Mouse (Mus musculus) left cerebral cortex, adult 2 months (tissue): ENCODE measurements around the gene Slc16a10. TPM values are rescaled to one million over a fixed set of nuclear protein-coding genes. Genes with fewer than 3 reads are reported as not detected.

Experiments used
- DNase-seq, 2 experiments: peaks; one replicate each; pipeline ENCODE4 v3.0.0; 2021 to 2022; ENCODE audit warnings: low spot score in 2 of 2, mixed read lengths in 1 of 2; ENCODE audit errors: extremely low spot score in 1 of 2
- H3K27ac ChIP-seq: fragments of 200-600 bp; 2 replicates; pipeline ENCODE4 v1.8.1; 2022
- H3K4me3 ChIP-seq: fragments of 200-600 bp; 2 replicates; pipeline ENCODE4 v1.8.1; 2022
- CTCF ChIP-seq: fragments of 200-600 bp; IDR thresholded peaks from 2 replicates; pipeline ENCODE4 v1.8.1; 2022; ENCODE audit warnings: antibody characterized with exemption, mild to moderate bottlenecking, moderate library complexity
- intact Hi-C: fragments of 180-260 bp; cut with DNase I; formaldehyde crosslinking; loops from one replicate; pipeline ENCODE4 v1.15.1; 2025
- total RNA-seq, 2 experiments: library from RNA; stranded (reverse); gene quantifications; 2 replicates each; pipeline ENCODE4 v1.2.3; 2021

Slc16a10 gene
- total RNA-seq, 2 experiments from 2014 or later, result 2.4 to 4.1 TPM

DNA sequence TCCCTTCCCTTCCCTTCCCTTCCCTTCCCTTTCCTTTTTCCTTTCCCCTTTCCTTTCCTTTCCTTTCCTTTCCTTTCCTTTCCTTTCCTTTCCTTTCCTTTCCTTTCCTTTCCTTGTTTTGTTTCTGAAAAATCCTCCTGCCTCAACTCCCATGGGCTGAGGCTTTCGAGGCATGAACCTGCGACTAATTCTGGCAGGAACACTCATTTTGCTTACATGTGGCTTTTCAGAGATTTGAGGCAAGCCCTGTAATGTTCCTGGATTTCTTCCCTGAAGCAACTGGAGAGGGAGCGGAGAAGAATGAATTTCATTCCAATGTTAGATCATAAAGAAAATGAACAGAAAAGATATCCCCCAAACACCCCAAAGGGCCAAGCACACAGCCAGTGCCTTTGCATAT, 39.9 kb downstream of the Slc16a10 start:
- TF ChIP-seq CTCF, result no peak
- no peak overlapping the region for H3K4me3 ChIP-seq
- intact Hi-C loops, result no loop called here
- DNase-seq, result no peak
- no peak overlapping the region for H3K27ac ChIP-seq

DNA sequence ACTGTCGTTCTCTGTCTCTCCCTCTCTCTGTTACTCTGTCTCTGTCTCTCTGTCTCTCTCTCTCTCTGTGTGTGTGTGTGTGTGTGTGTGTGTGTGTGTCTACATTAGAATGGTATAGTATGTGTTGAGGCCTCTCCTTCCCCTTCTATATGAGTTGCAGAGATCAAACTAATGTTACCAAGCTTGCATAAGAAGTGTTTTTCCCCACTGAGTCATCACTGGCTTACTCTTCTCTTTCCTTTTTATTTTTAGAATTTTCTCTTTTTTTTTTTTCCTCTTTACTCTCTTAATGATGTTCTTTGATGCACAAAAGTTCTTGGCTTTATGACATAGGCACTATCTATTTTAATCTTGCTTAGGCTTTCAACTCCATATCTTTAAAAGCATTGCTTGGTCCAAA, 43.6 kb downstream of the Slc16a10 start:
- Histone ChIP-seq H3K4me3 (no peak overlapping the region), H3K27ac (peak overlapping the region; percentile 47; the same call in 1 of the 2 replicates)
- intact Hi-C loops, result no loop called here
- no peak for TF ChIP-seq CTCF
- DNase-seq, result no peak

DNA sequence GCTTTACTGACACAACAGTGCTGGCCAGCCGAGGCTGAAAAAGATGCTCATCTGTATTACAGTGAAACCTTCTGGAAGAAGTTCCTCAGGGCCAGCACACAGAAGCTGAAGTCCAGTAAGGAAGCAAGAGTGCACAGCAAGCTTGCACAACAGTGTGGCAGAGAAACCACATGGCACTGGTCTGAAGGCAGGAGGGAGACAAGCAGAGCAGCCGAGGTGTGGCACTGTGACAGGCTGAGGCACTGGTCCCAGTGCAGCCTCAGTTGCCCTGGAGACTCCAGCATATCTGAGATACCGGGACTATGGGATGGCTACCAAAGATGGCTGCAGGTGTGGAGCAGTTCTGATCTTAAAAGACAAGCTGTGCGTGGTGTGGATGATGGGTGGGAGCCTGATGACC, 44.5 kb downstream of the Slc16a10 start:
- H3K4me3 ChIP-seq, result no peak overlapping the region
- intact Hi-C loops, result no loop called here
- no peak for TF ChIP-seq CTCF
- no peak for DNase-seq
- H3K27ac ChIP-seq, result no peak overlapping the region

DNA sequence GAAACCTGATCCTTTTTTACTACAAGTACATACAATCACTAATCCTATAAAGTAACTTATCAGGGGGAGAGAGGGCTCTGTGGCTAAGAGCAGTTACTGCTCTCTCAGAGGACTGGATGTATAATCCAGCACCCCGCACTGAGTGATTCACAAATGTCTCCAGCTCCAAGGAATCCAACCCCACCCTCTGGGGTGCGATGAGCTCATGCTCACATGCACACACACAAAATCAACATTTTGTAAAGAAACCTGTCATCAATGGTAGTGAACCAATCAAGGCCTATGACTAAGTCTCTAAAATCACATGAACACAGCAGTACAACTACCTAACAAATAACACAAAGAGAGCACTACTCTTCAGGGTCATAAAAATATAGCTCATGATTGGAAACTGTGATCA, 47.3 kb downstream of the Slc16a10 start:
- no peak overlapping the region for H3K27ac ChIP-seq
- no peak for TF ChIP-seq CTCF
- intact Hi-C loops, result no loop called here
- H3K4me3 ChIP-seq, result no peak overlapping the region
- no peak for DNase-seq

DNA sequence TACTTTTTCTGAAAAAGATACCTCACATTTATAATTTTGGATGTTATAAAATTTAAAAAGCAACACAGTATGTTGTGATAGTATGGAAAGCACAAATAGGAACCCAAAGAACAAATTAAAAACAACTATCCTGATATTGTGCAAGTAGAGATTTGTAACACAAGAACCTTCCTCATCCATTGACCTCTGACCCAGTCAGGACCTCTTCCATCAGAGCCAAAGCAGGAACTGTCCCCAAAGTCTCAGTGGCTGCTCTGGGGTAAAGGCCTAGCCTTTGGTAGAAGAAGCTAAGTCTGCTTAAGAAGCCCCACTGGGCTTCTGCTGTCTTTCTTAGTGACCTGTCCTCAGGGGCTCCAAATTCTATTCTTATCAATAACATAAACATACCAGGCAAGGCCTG, 48.5 kb downstream of the Slc16a10 start:
- Histone ChIP-seq H3K27ac (no peak overlapping the region), H3K4me3 (no peak overlapping the region)
- intact Hi-C loops, result no loop called here
- TF ChIP-seq CTCF, result no peak
- DNase-seq, result no peak

DNA sequence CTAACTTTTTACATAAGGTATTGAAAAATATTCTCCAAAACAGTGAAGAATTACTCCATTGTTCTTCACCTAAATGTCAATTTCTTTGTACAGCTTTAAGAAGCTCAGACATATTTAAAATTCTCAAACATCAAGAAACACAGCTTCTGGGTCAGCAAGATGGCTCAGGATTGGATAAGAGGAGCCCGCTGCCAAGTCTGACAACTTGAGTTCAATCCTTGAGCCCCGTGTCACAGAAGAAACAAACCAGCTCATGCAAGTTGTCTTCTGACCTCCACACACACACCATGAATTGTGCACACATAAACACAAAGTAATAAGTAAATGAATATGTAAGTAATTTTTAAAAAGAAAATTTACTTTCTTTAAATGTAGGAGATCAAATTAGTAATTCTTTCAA, 50.6 kb downstream of the Slc16a10 start:
- TF ChIP-seq CTCF, result no peak
- intact Hi-C loops, result no loop called here
- Histone ChIP-seq H3K4me3 (no peak overlapping the region), H3K27ac (no peak overlapping the region)
- DNase-seq, result no peak

DNA sequence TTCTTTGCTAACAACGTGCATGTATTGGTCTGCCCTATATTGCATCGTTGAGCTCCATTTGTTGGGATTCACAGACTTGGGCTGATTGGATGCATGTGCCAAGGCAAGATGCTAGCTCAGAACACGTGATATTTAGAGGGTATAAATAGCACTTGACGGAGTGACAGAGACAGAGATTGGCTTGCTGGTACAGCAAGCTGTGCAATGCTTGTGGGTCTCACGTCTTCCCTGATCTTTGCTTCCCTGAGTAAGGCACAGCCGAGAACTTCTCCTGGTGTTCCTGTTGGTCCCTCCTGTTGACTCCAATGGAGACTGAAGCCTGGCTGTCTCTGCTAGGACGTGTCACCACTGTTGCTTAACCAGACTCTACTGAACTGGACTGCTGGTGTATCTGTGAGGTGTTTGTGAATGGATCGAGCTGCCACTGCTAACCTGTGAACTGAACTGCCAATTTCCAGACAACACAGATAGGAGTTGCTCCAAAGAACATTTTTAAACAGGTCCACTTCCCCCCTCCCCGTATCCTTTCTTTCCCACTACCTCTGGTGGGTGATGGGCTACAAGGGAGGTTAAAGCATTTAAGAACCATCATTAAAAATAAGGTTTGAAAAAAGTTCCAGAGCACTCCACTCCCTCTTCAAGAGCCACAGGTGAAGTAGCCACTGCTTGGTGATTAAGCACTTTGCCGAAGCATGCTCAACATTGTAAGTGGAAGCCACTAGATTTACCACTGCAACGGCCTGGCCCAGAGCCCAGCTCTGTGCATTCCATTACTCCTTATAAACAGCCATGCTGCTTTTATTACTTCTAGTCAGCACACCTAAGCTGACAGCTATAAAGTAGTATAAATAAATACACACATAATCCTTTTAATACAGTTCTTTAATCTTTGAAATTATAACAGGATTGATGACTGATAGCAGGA, 51.3 kb downstream of the Slc16a10 start:
- DNase-seq, result no peak
- no peak for TF ChIP-seq CTCF
- H3K4me3 ChIP-seq, result no peak overlapping the region
- intact Hi-C loops, result no loop called here
- no peak overlapping the region for H3K27ac ChIP-seq

DNA sequence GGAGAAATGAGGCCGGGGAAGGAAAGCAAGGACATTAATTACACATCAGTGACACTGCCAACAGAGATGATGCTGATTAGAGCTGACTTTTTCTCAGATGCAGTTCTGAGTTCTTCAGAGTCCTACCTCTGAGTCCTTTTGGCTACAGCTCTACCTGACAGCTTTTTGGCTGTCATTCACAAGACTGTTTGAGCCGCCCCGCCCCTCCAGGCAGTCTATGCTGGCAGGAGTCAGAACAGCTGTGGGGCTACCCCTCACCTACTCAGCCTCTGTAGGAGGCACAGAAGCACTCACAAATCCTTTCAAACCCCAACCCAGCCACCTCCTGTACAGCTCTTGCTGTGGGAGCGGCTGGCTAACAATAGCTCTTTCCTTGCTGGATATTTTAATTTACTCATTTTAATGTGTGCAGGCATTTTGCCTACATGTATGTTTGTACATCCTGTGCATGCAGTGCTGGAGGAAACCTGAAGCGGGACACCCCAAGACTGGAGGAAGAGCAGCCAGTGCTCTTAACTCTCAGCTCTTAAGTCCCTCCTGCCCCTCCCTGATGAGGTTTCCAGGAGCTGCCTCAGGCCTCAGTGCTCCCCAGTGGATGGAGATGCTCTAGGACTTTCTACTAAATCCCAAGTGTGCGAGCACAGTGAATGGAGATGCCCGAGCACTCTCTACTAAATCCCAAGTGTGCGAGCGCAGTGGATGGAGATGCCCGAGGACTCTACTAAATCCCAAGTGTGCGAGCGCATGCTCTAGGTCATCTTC, 57.5 kb downstream of the Slc16a10 start:
- no peak overlapping the region for H3K4me3 ChIP-seq
- no peak for TF ChIP-seq CTCF
- no peak overlapping the region for H3K27ac ChIP-seq
- DNase-seq, result peak in 1 of 2 experiments; percentile 29
- intact Hi-C loops, result no loop called here

DNA sequence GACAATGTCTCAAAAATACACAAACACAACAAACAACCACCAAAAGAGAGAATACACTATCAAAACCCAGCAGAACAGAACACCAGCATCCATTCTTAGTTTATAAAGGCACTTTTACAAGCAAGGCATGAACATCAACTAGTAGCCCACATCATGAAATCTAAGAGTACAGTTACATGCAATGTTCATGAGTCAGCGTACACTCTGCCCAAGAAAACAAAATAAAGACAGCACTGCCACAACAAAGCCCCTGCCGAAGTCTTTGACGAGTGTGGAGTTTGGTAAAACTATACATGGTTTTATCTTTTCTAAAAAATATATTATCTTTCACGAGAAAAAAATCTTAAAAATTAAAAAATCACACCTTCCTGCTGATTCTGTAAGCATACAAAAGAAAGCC, 58.5 kb downstream of the Slc16a10 start:
- TF ChIP-seq CTCF, result no peak
- intact Hi-C loops, result no loop called here
- no peak overlapping the region for H3K27ac ChIP-seq
- H3K4me3 ChIP-seq, result no peak overlapping the region
- no peak for DNase-seq

DNA sequence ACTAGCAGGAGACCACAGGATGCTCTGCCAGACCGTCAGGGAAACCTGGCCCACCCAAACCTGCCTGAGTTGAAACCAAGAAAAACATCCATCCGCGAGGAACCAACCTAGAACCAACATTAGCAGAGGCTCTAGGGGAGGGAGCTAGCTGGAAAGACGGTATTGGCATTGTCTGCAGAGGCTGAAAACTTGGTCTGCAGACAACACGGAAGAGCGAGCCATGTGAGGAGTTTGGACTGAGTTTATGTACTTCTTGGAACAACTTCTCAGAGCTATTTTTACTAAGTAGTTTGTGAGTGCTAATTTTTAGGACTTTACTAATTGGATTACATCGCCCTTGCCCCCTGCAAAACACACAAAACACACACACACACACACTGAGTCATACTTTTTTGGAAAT, 59.4 kb downstream of the Slc16a10 start:
- no peak for DNase-seq
- no peak for TF ChIP-seq CTCF
- Histone ChIP-seq H3K27ac (no peak overlapping the region), H3K4me3 (no peak overlapping the region)
- intact Hi-C loops, result no loop called here

DNA sequence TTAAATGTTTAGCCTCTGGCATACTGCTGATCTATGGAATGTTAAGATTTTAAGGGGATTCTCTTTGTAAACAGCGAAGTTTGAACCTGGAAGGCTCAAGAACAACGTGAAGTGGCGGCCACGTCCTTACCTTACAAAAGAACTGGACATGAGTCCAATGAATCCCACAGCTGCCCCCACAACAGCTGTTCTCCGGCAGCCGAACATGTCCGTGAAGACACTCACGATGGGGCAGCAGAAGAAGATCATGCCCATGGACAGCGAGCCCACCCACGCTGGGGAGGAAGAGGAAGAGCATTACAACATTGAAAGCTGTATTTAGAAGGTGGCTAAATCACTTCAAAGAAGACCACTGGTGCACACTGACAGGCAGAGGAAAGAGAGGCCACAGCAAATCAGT, 61.5 kb downstream of the Slc16a10 start:
- Histone ChIP-seq H3K27ac (no peak overlapping the region), H3K4me3 (no peak overlapping the region)
- TF ChIP-seq CTCF, result no peak
- intact Hi-C loops, result no loop called here
- DNase-seq, result no peak

DNA sequence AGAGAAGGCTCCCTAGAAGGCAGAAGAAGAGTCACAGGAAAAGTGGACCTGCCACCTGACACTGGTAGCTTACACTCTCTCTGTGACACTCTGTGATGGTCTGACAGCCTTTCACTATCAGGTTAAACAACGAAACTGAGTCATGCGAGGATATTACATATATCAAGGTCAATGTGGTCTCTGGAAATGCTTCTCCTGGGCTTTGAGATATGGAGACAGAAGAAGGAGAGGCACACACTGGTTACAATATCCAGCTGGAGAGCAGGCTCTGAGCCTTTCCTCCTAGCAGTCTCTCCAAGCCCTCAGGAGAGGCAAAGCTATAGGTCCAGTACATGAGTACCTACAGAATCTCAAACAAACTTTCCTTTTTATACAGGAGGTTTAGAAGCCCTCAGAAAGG, 62.8 kb downstream of the Slc16a10 start:
- Histone ChIP-seq H3K27ac (no peak overlapping the region), H3K4me3 (no peak overlapping the region)
- TF ChIP-seq CTCF, result no peak
- intact Hi-C loops, result no loop called here
- DNase-seq, result no peak
